Mouse (Mus musculus) kidney, embryonic 14.5 days (tissue): ENCODE measurements around the gene Sap25. TPM values are rescaled to one million over a fixed set of nuclear protein-coding genes. Genes with fewer than 3 reads are reported as not detected.

Experiments used
- ATAC-seq: fragments of 200-750 bp; cut with Nextera tagmentation; 2 replicates; pipeline ENCODE4 v1.8.0; 2017; ENCODE audit warnings: moderate number of reproducible peaks, mild to moderate bottlenecking, moderate TSS enrichment, moderate library complexity; ENCODE audit not compliant: low FRiP score, low TSS enrichment
- H3K27ac ChIP-seq: fragments of 300-500 bp; sonication (generic); 2 replicates; pipeline ENCODE4 v1.5.1; 2014; ENCODE audit warnings: low read depth, mild to moderate bottlenecking, low read length, moderate library complexity, mixed read lengths
- H3K27me3 ChIP-seq: fragments of 300-500 bp; sonication (generic); 2 replicates; pipeline ENCODE4 v1.6.1; 2014; ENCODE audit warnings: mild to moderate bottlenecking, low read length; ENCODE audit not compliant: control insufficient read depth, insufficient read depth
- H3K36me3 ChIP-seq: fragments of 300-500 bp; sonication (generic); 2 replicates; pipeline ENCODE4 v1.6.1; 2014; ENCODE audit warnings: low read length, mixed read lengths; ENCODE audit not compliant: control insufficient read depth, insufficient read depth
- H3K4me1 ChIP-seq: fragments of 300-500 bp; sonication (generic); 2 replicates; pipeline ENCODE4 v1.6.1; 2014; ENCODE audit warnings: low read length, mixed read lengths; ENCODE audit not compliant: control insufficient read depth, insufficient read depth
- H3K4me2 ChIP-seq: fragments of 300-500 bp; sonication (generic); replicated peaks from 2 replicates; pipeline ENCODE4 v1.6.1; 2014; ENCODE audit warnings: low read depth, mild to moderate bottlenecking, low read length
- H3K4me3 ChIP-seq: fragments of 300-500 bp; sonication (generic); 2 replicates; pipeline ENCODE4 v1.5.1; 2014; ENCODE audit warnings: mild to moderate bottlenecking, low read length
- H3K9ac ChIP-seq: fragments of 300-500 bp; sonication (generic); 2 replicates; pipeline ENCODE4 v1.6.1; 2014; ENCODE audit warnings: low read depth, mild to moderate bottlenecking, low read length, moderate library complexity
- H3K9me3 ChIP-seq: fragments of 300-500 bp; sonication (generic); 2 replicates; pipeline ENCODE4 v1.6.1; 2016; ENCODE audit warnings: low read length; ENCODE audit not compliant: control insufficient read depth
- WGBS: fragments of 180-500 bp; shearing (Covaris S2); extraction: QIAGEN DNeasy Blood & Tissue Kit; methylation state at CpG from one replicate; pipeline ENCODE4 v1.1.7; 2014; 5-methylcytosine and 5-hydroxymethylcytosine counted together
- polyA plus RNA-seq: library from polyadenylated mRNA; unstranded; fragments of >200 nt; fragmentation: Nextera tagmentation; extraction: Ambion mirVana; gene quantifications from 2 replicates; pipeline ENCODE4 v1.2.1, GENCODE M21; 2014

Sap25 gene
- polyA plus RNA-seq, 1 experiment from 2014 or later, result 10.1 TPM

GRCm38 (mm10) chr5:137679726-137680125 is 38.6 kb downstream of the Sap25 start:
- H3K4me3 ChIP-seq, result no peak overlapping the region
- peaks cover 11% of the 10 kb centered on the region for H3K4me1 ChIP-seq
- H3K9me3 ChIP-seq, result no peaks in the 10 kb centered on the region
- peaks cover 2% of the 10 kb centered on the region; the same call in 1 of the 2 replicates for H3K36me3 ChIP-seq
- 67% methylated on average over 4 of the region's 4 CpGs for WGBS
- H3K9ac ChIP-seq, result no peak overlapping the region
- no peaks in the 10 kb centered on the region for H3K27me3 ChIP-seq
- H3K27ac ChIP-seq, result no peak overlapping the region
- no peak for ATAC-seq
- H3K4me2 ChIP-seq, result no peak overlapping the region

- no peak overlapping the region for H3K4me3 ChIP-seq
- H3K9me3 ChIP-seq, result no peaks in the 10 kb centered on the region
- 0 out of 2 replicates have a peak overlapping the region, but pooled peaks have one; percentile 35 for H3K9ac ChIP-seq
- peaks cover 11% of the 10 kb centered on the region for H3K4me1 ChIP-seq
- no peaks in the 10 kb centered on the region for H3K27me3 ChIP-seq
- peak overlapping the region; percentile 87 for H3K4me2 ChIP-seq
- no peak for ATAC-seq
- H3K27ac ChIP-seq, result no peak overlapping the region
- H3K36me3 ChIP-seq, result no peaks in the 10 kb centered on the region
- 79% methylated on average over 6 of the region's 6 CpGs for WGBS
Observed at GRCm38 (mm10) chr5:137682526-137682925, 41.4 kb downstream of the Sap25 start.

GRCm38 (mm10) chr5:137683388-137684293 is 42.5 kb downstream of the Sap25 start:
- WGBS, result 10% methylated on average over 28 of the region's 28 CpGs
- H3K4me3 ChIP-seq, result peak overlapping the region; percentile 74
- H3K27ac ChIP-seq, result peak overlapping the region; percentile 44; the same call in 1 of the 2 replicates
- peak overlapping the region; percentile 62 for H3K9ac ChIP-seq
- no peaks in the 10 kb centered on the region for H3K27me3 ChIP-seq
- peaks cover 11% of the 10 kb centered on the region for H3K4me1 ChIP-seq
- H3K4me2 ChIP-seq, result peak overlapping the region; percentile 87
- ATAC-seq, result 0 out of 2 replicates have a peak, but pooled peaks have one; percentile 3
- H3K36me3 ChIP-seq, result no peaks in the 10 kb centered on the region
- H3K9me3 ChIP-seq, result no peaks in the 10 kb centered on the region

- Histone ChIP-seq H3K4me1 (peaks cover 11% of the 10 kb centered on the region), H3K27me3 (no peaks in the 10 kb centered on the region), H3K36me3 (no peaks in the 10 kb centered on the region), H3K9me3 (no peaks in the 10 kb centered on the region), H3K4me2 (peak within 1 kb of the TSS; percentile 87), H3K9ac (peak within 1 kb of the TSS; percentile 62), H3K4me3 (peak within 1 kb of the TSS; percentile 74), H3K27ac (peak within 1 kb of the TSS; percentile 44; the same call in 1 of the 2 replicates)
- peak; percentile 97 for ATAC-seq
- WGBS, result under 1% methylated on average over 62 of the region's 62 CpGs
Observed at GRCm38 (mm10) chr5:137684294-137685123, 43.4 kb downstream of the Sap25 start, which contains the start of gene Agfg2. Gene Agfg2 (minus strand): TSS chr5:137684726.

- no peak overlapping the region for H3K9ac ChIP-seq
- no peaks in the 10 kb centered on the region for H3K36me3 ChIP-seq
- ATAC-seq, result no peak
- H3K27me3 ChIP-seq, result no peaks in the 10 kb centered on the region
- WGBS, result 92% methylated on average over 3 of the region's 3 CpGs
- no peaks in the 10 kb centered on the region for H3K9me3 ChIP-seq
- no peak overlapping the region for H3K27ac ChIP-seq
- no peak overlapping the region for H3K4me3 ChIP-seq
- H3K4me2 ChIP-seq, result no peak overlapping the region
- H3K4me1 ChIP-seq, result peaks cover 11% of the 10 kb centered on the region
Observed at GRCm38 (mm10) chr5:137685653-137686052, 44.5 kb downstream of the Sap25 start.

GRCm38 (mm10) chr5:137686127-137686790 is 45.1 kb downstream of the Sap25 start:
- no peak for ATAC-seq
- Histone ChIP-seq H3K4me3 (no peak overlapping the region), H3K27me3 (no peaks in the 10 kb centered on the region), H3K9me3 (no peaks in the 10 kb centered on the region), H3K9ac (no peak overlapping the region), H3K27ac (no peak overlapping the region), H3K4me2 (no peak overlapping the region), H3K4me1 (peaks cover 11% of the 10 kb centered on the region), H3K36me3 (no peaks in the 10 kb centered on the region)
- 81% methylated on average over 6 of the region's 6 CpGs for WGBS

GRCm38 (mm10) chr5:137689974-137690373 is 48.8 kb downstream of the Sap25 start:
- Histone ChIP-seq H3K36me3 (no peaks in the 10 kb centered on the region), H3K4me1 (no peaks in the 10 kb centered on the region), H3K27ac (no peak overlapping the region), H3K4me3 (no peak overlapping the region), H3K9me3 (no peaks in the 10 kb centered on the region), H3K27me3 (no peaks in the 10 kb centered on the region), H3K9ac (no peak overlapping the region), H3K4me2 (no peak overlapping the region)
- no peak for ATAC-seq
- 85% methylated on average over 3 of the region's 3 CpGs for WGBS

- no peaks in the 10 kb centered on the region for H3K4me1 ChIP-seq
- no peak overlapping the region for H3K27ac ChIP-seq
- no peaks in the 10 kb centered on the region for H3K27me3 ChIP-seq
- ATAC-seq, result no peak
- WGBS, result 40% methylated on average over 9 of the region's 9 CpGs
- H3K9ac ChIP-seq, result no peak overlapping the region
- no peaks in the 10 kb centered on the region for H3K9me3 ChIP-seq
- H3K36me3 ChIP-seq, result no peaks in the 10 kb centered on the region
- H3K4me3 ChIP-seq, result no peak overlapping the region
- H3K4me2 ChIP-seq, result no peak overlapping the region
Observed at GRCm38 (mm10) chr5:137690531-137690930, 49.4 kb downstream of the Sap25 start.
